Mouse (Mus musculus) kidney, adult 18-20 months (tissue): Measurements from ENCODE around the gene Mpi.

Experiments used
- DNase-seq: peaks from one replicate; pipeline ENCODE4 v3.0.0; 2021

Mpi gene

DNA sequence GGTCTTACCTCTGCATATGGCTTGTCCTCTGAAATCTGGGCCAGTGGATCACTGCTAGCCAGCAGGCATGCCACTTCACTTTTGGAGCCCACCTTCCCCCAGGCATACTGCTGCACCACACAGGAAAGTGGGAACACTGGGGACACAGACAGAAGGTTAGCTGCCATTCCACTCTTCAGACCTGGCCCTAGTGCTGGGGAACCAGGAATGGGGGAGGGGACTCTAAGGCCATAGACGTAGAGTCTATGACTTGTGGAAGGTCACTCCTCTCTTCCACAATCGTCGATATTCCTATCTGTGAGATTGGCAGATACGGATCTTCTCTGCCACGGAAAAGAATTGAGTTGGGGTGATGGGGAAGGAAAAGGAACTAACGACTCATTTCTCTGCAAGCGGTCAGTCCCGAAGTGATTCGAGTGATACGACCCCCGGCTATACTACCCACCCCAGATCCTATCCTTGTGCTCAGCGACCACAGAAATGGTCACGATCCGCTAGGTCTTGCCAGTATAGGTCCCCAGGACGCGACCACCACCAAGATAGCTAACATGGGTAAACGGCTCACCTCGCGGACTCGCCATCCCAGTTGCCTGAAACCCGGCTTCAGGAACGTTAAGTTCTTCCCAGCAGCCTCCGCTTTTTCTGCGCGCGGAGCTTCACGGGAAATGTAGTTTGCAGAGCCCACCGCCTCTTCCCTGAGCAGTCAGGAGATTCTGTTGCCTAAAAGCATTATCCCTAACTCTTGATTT is at the start of gene Mpi:
Mpi (minus strand) TSS at position 625 of the 749 bp plus-strand sequence.
- DNase-seq, result peak; percentile 77

DNA sequence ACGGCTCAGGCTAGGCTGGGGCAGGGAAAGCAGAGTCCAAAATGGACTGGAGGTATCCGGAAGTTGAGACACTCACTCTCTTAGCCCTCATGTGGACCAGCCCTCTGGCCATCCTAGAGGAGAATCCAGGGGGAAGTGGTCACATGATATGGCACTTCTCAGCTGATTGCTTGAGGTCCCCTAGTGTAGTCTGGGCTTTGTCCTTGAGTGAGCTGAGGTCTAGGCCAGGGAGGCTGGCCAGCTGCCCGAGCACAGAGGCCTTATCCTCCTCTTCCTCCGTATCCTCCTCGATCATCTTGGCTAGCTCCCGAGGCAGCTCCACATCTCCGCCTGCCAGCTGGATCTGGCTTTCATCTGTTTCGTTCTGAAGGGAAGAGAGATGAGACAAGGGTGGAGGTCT is 49.5 kb upstream of the Mpi start:
- DNase-seq, result no peak

DNA sequence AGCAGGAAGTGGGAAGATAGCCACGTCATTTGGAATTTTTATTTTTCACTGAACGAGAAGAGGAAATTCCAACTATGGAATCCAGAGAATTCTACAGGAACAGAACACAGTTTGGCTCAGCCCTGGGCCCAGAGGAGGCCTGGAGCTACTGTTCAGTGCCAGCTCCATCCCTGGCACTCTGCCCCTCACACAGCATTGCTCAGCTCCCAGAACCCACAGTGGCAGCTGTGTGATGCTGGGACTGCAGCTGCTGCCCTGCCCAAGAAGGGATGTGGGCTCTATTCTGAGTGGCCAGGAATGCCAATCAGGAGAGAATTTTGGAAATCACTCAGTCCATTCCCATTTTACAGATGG is 48.8 kb upstream of the Mpi start:
- no peak for DNase-seq

DNA sequence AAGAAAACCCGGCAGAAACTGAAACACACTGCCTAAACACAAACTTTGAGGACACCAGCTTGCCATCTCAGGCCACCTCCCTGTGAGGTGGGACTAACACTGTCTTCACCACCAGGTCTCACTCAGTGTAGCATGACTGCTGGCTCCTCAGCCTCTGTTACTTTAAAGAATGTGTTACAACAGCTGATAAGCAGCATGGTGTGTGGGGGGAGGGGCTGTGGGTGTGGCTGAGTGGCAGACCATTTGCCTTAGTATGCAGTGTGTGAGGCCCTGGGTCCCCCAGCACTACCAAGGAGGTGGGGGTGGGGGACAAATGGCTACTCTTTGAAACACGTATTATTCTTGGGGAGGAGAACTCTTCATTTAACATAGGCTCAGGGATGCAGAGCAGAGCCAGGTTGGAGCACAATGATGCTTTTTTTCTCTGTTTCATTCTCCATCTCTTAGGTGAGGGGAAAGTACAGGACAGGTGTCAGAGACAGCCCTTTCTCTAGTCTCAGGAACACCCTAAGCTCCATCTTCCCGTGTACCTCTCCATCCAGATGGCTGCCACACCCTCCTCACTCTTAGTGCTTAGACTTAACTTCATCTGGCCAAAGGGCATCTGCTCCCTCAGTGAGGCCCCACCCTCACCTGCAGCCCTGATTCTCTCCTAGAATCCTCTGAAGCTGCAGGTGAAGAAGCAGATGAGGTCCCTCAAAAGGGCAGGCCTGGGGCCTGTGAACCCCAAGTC is 48.2 kb upstream of the Mpi start:
- no peak for DNase-seq

DNA sequence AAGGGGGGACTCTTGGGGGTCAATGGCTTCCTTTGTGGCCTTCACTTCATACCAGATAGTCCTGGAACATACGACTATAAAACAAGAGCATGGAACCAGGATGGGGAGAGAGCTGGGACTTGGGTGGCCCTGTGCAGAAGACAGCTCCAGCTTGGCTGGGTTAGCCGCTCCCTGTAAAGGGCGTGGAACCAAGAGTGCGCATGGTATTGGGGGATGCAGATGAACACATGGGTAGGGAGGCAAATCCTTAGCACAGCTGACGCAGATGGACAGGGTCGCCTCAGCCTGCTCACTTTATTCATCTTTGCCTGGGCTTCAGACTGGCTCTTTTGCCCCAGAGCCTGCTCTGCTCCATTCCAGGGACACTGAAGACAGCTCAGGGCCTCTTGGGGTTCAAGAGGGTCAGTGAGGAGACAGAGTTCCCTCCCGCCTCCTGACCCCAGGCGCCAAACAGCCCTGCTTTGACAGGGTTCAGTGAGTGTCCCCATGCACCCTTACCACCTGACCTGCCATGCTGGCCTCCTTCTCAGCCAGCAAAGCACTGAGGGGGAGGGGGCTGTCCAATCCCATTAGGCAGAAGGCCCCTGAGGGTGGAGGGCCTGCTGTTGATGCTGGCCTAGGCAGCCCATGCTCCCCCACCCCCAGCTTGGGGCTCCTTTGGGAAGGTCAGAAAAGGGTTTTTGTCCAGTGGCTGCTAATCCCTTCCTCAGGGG is 46.4 kb upstream of the Mpi start:
- peak; percentile 55 for DNase-seq

DNA sequence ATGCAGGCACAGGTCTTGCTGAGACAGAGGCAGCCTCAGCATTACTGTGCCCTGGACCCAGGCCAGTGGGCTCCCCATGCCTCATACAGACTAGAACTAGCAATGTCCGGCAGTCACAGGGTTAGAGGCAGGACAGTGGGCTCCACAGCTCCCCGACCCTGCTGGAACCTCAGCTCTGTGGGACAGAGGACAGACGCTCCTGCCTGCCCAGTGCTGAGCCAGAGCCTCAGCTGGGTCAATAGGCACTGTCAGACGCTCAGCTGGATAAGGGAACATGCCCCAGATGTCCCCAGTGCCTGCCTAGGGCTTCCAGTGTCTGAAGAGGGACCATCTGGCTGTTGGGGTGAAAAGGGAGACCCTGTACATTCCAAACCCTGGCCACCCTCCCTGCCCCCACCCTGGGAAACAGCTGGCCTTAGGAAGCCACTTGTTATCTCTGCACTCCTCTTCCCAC is 45.4 kb upstream of the Mpi start:
- no peak for DNase-seq

DNA sequence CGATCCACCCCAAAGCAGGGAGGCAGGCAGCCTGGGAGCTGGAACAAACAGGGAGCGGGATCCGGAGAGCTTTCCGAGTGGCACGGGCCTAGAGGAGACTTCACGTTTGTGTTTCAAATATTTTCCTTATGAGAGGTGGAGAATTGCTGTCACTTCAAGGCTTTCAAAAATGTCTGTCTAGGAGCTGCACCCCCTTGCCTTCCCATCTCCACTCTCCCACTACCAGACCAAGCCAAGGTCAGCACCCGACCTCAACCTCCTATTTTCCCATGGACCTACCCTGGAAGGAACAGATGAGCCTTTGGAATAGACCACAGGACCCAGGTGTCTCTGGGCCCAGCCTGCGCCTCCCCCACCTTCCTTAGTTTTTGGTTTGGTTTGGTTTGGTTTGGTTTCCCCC is 44.7 kb upstream of the Mpi start:
- no peak for DNase-seq

DNA sequence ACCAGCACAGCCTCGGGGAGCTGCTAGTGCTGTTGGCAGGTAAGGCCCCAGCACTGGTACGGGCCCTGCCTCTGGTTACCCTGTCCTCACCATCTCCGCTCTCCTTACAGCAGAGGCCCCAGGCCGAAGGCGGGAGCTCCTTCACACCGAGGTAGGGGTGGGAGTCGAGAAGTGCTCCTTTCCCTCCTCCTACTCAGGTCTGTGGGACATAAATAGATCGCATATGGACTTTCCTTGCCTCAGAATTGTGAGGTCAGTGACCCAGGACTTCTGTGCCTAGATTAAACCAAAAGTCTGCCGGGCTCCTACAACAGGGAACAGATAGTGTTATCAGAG is 41.6 kb upstream of the Mpi start:
- DNase-seq, result no peak

DNA sequence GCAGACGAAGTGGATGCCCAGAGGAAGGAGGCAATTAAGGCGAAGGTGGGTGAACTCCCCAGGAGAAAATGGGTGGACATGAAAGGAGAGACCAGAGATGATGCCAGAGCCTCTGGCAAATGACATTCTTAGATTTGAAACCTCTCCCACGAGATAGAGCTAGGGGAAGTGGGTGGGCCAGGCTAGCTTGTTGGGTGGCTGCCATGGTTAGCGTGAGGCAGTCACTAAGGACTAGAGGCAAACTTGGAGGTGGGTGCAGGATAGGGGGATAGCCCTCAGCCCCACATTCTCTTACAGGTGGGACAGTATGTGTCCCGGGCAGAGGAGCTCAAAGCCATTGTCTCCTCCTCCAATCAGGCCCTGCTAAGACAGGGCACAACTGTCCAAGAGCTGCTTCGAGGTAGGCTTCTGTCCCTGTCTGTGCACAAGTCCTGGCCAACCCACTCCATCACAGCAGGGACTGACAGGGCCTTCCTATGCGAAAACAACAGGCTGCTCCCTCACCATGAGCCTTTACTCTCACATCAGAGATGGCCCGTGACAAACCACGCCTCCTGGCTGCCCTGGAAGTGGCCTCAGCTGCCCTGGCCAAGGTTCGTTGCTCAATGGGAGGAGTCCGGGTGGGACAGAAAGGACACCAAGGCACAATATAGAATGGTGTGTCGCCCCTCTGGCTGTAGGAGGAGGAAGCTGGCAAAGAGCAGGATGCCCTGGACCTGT is 41.1 kb upstream of the Mpi start:
- peak; percentile 80 for DNase-seq

DNA sequence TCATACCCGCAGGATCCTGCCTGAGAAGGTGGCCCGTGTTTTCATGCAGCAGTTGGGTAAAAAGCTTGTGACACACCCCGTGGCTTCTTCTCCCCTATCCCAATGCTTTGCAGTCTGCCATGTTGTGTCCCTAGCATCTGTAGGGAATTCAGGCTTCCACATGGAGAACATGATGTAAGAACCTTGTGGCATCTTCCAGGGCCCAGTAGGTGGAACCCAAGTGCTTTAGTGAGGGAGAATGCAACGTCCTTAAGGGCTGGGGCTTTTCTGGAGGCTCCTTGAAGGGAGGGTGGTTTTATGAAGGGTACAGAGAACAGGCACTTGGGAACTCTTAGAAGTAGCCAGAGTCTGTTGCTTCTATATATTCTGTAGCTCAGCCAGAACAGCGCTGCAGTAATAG is 38.2 kb upstream of the Mpi start:
- no peak for DNase-seq

DNA sequence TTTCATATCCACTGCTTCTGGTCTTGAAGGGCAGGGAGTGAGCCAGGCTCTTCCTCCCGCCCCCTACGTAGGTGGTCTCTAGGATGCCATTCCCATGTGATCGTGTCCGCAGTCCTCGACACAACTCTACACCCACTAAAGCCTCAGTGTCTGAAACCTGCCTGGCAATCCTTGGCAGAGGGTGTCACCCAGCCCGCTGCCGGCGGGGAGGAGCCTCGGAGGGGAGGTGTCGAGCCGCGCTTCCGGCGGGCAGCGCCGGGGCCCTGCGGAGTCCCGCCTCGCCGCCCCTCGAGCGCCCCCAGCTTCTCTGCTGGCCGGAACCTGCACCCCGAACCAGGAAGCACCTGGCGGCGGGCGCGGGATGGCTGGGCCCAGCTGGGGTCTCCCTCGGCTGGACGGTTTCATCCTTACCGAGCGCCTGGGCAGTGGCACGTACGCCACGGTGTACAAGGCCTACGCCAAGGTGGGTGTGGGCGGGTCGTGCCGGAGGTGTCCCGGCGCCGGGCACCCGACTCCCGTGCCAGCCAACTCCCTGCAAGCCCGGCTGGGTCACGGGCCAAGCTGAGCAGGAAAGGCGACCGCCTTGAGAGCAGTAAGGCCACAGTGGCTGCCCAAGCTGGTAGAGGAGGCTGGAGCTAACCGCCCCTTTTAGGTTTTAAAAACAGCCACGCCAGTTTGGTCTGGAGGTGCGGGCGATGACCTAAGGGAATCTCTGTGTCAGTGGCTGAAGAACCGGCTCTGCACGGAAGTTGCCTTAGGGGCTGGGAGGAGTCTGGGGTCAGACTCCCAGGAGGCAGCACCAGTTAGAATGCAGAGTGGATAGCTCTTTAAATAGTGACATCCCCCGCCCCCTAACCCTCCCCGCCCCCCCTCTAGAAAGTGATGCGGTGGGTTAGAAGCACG is 36.9 kb upstream of the Mpi start, which contains the start of gene Ulk3:
Ulk3 (plus strand) TSS at position 229 of the 903 bp plus-strand sequence.
- peak; percentile 89 for DNase-seq

DNA sequence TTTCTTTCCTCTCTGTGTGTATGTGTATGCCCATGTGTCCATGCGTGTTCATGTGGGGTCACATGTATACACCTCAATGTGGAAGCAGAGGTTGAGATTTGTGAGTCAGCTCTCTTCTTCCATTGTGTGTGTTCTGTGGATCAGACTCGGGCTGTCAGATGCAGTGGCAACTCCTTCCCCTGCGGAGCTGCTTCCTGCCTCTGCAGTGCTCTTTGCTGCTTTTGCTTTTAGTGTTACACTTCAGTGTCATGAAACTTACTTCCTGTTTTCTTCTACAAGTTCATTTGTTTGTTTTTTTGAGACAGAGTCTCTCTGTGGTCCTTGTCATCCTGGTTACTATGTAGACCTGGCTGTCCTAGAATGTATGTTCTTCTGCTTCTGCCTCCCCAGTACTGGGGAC is 32.4 kb upstream of the Mpi start:
- no peak for DNase-seq

DNA sequence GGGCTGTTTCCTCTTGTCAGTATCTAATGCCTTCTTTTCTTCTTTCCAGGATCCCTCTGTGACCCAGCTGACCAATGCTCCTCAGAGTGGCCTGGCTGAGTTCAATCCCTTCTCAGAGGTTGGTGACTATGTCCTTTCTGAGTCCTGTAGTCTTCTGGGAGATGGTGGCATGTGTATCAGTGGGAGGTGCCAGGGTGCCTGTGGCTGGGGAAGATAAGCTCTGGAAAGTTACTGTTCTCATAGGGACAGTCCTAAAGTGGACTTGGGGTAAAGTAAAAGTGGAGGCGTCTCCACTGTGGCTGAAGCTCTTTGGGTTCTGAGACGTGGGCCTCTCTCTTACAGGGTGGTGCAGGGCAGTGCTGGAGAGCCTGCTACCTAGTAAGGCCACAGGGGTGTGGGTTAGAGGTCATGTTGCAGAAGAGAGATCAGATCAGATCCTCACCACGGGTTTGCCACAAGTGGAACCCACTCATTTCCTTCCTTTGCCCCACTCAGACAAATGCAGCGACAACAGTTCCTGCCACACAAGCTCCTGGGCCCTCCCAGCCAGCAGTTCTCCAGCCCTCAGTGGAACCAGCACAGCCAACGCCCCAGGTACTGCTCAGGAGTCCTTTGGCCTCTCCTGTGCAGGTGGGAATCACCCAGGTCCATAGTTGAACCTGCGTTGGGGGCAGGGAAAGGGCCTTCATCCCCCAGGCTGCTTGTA is 24.7 kb upstream of the Mpi start:
- DNase-seq, result no peak

DNA sequence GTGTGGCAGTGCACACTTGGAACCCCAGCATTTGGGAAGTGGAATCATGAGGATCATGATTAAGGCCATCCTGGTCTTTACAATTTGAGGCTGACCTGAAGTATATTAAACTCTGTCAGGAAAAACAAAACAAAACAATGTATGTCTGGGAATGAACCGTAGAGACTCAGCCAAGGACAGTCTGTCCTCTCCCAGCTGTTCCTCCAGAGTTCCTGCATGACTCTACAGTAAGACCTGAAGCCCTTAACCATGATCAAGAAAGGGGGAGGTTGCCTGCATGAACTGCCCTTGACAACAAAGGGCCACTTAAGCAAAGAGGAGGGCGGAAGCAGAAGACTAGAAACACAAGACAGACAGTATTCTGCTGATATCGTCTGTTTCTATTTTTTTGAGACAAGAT is 23.0 kb upstream of the Mpi start:
- DNase-seq, result no peak

DNA sequence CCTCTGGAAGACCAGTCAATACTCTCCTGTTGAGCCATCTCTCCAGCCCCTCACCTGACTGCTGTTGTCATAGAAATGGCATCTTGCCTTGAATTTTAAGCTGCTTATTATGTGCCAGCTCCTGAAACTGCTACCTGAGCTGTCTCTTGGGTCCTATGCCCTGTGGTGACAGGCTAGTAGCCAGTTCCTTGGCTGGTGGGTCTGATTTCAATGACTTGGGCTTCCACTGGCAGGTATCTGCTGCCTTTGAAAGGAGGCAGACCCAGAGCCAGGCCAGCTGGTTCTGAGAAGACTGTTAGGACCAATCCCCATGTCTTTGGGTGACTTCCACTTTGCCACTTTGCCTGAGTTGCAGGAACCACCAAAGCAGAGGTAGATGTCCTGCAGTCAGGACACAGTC is 21.8 kb upstream of the Mpi start:
- DNase-seq, result no peak

DNA sequence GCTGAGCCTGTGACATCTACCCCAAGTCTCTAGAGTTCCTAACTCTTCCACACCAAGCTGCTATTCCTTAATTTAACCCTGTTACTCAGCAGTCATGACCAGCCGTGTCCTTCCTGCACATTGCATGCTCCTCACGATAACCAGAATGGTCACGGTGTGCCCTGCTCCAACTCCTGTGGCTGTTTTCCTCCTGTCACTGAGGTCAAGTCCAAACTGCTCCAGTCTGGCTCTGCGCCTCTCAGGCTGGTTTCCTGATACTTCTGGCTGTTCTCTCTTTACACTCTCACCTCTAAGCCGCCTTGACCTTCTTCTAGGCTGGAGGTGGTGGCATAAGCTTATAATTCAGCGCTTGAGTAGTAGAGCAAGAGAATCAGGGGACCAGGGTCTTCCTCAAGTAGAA is 15.9 kb upstream of the Mpi start:
- peak; percentile 55 for DNase-seq

DNA sequence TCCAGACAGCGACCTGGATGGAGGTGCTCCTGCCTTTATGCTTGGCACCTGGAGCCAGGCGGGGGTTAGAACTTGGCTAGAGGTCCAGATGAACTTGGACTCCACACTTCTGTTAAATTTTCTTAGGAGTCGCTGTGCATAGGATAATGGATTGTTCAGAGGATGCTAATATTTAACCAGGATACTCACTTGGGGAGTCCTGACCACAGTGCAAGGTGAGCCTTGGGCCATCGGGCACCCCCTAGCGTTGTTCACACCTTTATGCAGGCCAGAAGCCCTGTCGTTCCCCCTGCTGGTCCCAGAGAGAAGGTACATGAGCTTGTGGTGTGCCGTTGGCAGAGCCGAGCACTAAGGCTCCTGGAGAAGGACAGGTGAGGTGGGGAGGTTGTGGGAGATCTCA is 14.3 kb upstream of the Mpi start:
- peak; percentile 73 for DNase-seq

DNA sequence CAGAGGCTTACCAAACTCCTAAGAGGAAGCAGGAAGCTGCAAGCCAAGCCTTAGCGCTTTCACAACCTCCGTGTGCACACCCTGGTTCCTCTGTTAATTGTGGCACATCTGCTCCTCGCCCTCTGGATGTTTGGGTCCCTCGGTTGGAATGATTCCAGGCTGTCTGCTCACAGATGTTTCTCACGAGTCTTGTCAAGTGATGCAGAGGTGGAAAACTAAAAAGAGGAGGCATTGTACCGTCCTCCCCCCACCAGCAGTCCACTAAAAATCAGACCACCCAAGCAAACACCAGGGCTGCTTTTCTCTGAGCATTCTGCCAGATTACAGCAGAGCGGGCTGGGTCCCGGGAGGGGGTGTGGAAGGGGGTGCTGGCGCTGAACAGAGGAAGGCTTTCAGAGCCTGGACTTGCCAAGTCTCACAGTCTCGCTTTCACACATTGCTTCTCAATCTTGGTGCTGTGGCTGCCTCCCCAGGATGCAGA is 13.2 kb upstream of the Mpi start:
- peak; percentile 33 for DNase-seq

DNA sequence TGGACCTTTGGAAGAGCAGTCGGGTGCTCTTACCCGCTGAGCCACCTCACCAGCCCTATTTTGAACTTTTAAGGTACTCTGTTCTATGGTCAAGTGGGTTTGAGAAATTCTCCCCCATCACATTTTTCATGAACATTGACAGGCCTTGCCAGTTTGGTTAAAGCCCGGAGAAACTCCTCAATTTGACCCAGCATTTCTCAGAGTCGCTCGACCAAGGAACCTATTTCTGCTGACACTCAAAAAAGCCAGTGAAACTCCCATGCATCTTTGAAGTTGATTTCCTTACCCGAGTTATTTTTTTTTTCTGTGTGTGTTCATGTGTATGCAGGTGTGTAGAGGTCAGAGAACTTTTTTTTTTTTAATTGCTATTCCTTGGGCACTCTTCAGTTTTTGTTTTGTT is 12.0 kb upstream of the Mpi start:
- DNase-seq, result no peak

DNA sequence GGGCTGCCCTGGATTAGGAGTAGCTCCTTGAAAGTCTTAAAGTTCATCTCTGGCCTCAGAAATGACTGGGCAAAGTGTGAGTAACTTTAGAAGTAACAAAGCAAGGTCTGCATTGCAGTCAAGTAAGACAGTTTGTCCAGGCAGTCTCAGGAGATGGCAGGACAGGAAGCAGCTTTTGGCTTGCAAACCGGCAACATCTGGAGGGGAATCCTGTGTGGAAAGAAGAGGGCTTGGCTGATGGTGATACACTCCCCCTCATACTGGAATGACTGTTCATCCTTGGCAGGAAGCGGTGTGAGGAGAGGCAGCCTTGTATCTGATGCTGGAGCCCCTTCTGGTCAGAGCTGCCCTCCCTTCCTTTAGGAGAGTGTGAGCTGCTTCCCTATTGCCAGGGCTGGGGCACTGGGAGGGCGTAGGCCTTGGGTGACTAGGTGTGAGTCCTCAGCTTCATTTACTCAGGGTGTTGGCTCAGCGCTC is 10.4 kb upstream of the Mpi start:
- DNase-seq, result peak; percentile 47

DNA sequence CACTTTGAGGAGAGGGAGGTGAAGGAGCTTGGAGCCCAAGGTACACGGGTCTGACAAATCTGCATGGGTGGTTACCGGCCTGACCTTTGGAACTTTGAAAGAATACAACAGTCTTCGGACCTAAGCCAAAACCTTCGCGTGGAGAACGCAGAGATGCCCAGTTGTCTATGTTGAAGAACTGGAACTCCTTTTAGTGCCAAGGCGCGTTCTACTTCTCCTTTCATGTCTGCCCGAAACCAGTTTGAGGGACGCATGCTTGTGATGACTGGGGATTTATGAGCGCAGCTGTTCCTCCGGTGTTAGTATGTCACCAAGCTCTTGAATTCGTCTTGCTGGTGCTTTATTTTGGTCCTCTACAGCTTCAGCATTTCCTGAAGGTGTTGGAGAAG is 9.1 kb upstream of the Mpi start:
- DNase-seq, result peak; percentile 66
